Mouse (Mus musculus): ENCODE data around the gene Dnph1. TPM values are rescaled to one million over a fixed set of nuclear protein-coding genes. Genes with fewer than 3 reads are reported as not detected.

Dnph1 gene
- polyA plus RNA-seq, 1 experiment: 9.9 TPM

- H3K4me3 ChIP-seq (ENCODE audit: insufficient read depth, low read length): no peak overlapping the region
- no peak overlapping the region for H3K27ac ChIP-seq (ENCODE audit: insufficient read depth, low read length)
- peaks cover 8% of the 10 kb centered on the region; the same call in 1 of the 2 replicates for H3K4me1 ChIP-seq (ENCODE audit: control insufficient read depth, insufficient read depth, low read length)
- peak; percentile 70 for TF ChIP-seq CTCF (IDR thresholded peaks at IDR 0.05; ENCODE audit: borderline replicate concordance, insufficient read depth, low read length)
- TF ChIP-seq POLR2A (IDR thresholded peaks at IDR 0.05; ENCODE audit: low read depth, low read length): no peak
Measured at GRCm38 (mm10) chr17:46549193-46549592, 52.7 kb downstream of the Dnph1 start.

Other genes starting within 250 kb of the Dnph1 start
- gene Polr1c, start 248.7 kb upstream of the Dnph1 start, polyA plus RNA-seq (2011; ENCODE audit: insufficient read length, low read depth, missing spikeins): 61.1 and 63.6 TPM in 2 replicates
- 114 and 133 TPM in 2 replicates for gene Yipf3, start 248.6 kb upstream of the Dnph1 start, polyA plus RNA-seq (2011; ENCODE audit: insufficient read length, low read depth, missing spikeins)
- 1.6 and 3.5 TPM in 2 replicates for gene Lrrc73, start 243.2 kb upstream of the Dnph1 start, polyA plus RNA-seq (2011; ENCODE audit: insufficient read length, low read depth, missing spikeins)
- 60.8 and 63.2 TPM in 2 replicates for gene Tjap1, start 213.7 kb upstream of the Dnph1 start, polyA plus RNA-seq (2011; ENCODE audit: insufficient read length, low read depth, missing spikeins)
- 2.6 and 3.3 TPM in 2 replicates for gene Dlk2, start 199.3 kb upstream of the Dnph1 start, polyA plus RNA-seq (2011; ENCODE audit: insufficient read length, low read depth, missing spikeins)
- 3.5 and 3.9 TPM in 2 replicates for gene Abcc10, start 168.4 kb upstream of the Dnph1 start, polyA plus RNA-seq (2011; ENCODE audit: insufficient read length, low read depth, missing spikeins)
- gene Zfp318, start 113.0 kb upstream of the Dnph1 start, polyA plus RNA-seq (2011; ENCODE audit: insufficient read length, low read depth, missing spikeins): 24.1 and 32.6 TPM in 2 replicates
- gene Crip3, start 67.8 kb upstream of the Dnph1 start, polyA plus RNA-seq (2011; ENCODE audit: insufficient read length, low read depth, missing spikeins): not detected in 2 replicates
- gene Slc22a7, start 58.3 kb upstream of the Dnph1 start, polyA plus RNA-seq (2011; ENCODE audit: insufficient read length, low read depth, missing spikeins): not detected in 2 replicates
- 0.27 and 0.35 TPM in 2 replicates for gene Ttbk1, start 9.0 kb upstream of the Dnph1 start, polyA plus RNA-seq (2011; ENCODE audit: insufficient read length, low read depth, missing spikeins)
- gene Cul9, start 49.7 kb downstream of the Dnph1 start, polyA plus RNA-seq (2011; ENCODE audit: insufficient read length, low read depth, missing spikeins): 5.7 and 8.6 TPM in 2 replicates
- gene Srf, start 59.5 kb downstream of the Dnph1 start, polyA plus RNA-seq (2011; ENCODE audit: insufficient read length, low read depth, missing spikeins): 50.9 and 61.2 TPM in 2 replicates
- gene Ptk7, start 132.8 kb downstream of the Dnph1 start, polyA plus RNA-seq (2011; ENCODE audit: insufficient read length, low read depth, missing spikeins): 145 and 172 TPM in 2 replicates
- gene Klc4, start 149.3 kb downstream of the Dnph1 start, polyA plus RNA-seq (2011; ENCODE audit: insufficient read length, low read depth, missing spikeins): 6.5 and 7.2 TPM in 2 replicates
- 33.5 and 45.2 TPM in 2 replicates for gene Mrpl2, start 149.5 kb downstream of the Dnph1 start, polyA plus RNA-seq (2011; ENCODE audit: insufficient read length, low read depth, missing spikeins)
- gene Cul7, start 153.6 kb downstream of the Dnph1 start, polyA plus RNA-seq (2011; ENCODE audit: insufficient read length, low read depth, missing spikeins): 63.6 and 64.4 TPM in 2 replicates
- 29.9 and 32.3 TPM in 2 replicates for gene Rrp36, start 177.6 kb downstream of the Dnph1 start, polyA plus RNA-seq (2011; ENCODE audit: insufficient read length, low read depth, missing spikeins)
- 111 and 122 TPM in 2 replicates for gene Mea1, start 182.1 kb downstream of the Dnph1 start, polyA plus RNA-seq (2011; ENCODE audit: insufficient read length, low read depth, missing spikeins)
- 54.6 and 62.1 TPM in 2 replicates for gene Klhdc3, start 184.2 kb downstream of the Dnph1 start, polyA plus RNA-seq (2011; ENCODE audit: insufficient read length, low read depth, missing spikeins)
- 57.6 and 72.1 TPM in 2 replicates for gene Ppp2r5d, start 208.4 kb downstream of the Dnph1 start, polyA plus RNA-seq (2011; ENCODE audit: insufficient read length, low read depth, missing spikeins)
- gene Pex6, start 214.8 kb downstream of the Dnph1 start, polyA plus RNA-seq (2011; ENCODE audit: insufficient read length, low read depth, missing spikeins): 11.1 and 13.1 TPM in 2 replicates
- gene Gnmt, start 232.5 kb downstream of the Dnph1 start, polyA plus RNA-seq (2011; ENCODE audit: insufficient read length, low read depth, missing spikeins): not detected in 2 replicates